Mouse (Mus musculus) kidney, postnatal 14 days (tissue): Measurements from ENCODE around the gene Ccdc107.

Experiments used
- DNase-seq: peaks from one replicate; pipeline ENCODE4 v3.0.0; 2022; ENCODE audit warnings: mixed read lengths

Gene Ccdc107

GRCm38 (mm10) chr4:43515764-43516708, 23.3 kb downstream of the Ccdc107 start:
- DNase-seq = no peak

GRCm38 (mm10) chr4:43519551-43519950, 26.9 kb downstream of the Ccdc107 start:
- no peak for DNase-seq

- DNase-seq = peak; percentile 93
Observed at GRCm38 (mm10) chr4:43519956-43520355, 27.3 kb downstream of the Ccdc107 start.

- no peak for DNase-seq
Observed at GRCm38 (mm10) chr4:43527880-43528279, 35.2 kb downstream of the Ccdc107 start.

GRCm38 (mm10) chr4:43528487-43528886, 35.8 kb downstream of the Ccdc107 start:
- no peak for DNase-seq

- DNase-seq = no peak
Observed at GRCm38 (mm10) chr4:43530081-43530501, 37.4 kb downstream of the Ccdc107 start.

GRCm38 (mm10) chr4:43530581-43530980, 37.9 kb downstream of the Ccdc107 start:
- DNase-seq = peak; percentile 78

- peak; percentile 61 for DNase-seq
Observed at GRCm38 (mm10) chr4:43533270-43533669, 40.6 kb downstream of the Ccdc107 start.

GRCm38 (mm10) chr4:43535628-43536027, 42.9 kb downstream of the Ccdc107 start:
- no peak for DNase-seq

- no peak for DNase-seq
Observed at GRCm38 (mm10) chr4:43536031-43536430, 43.3 kb downstream of the Ccdc107 start.

GRCm38 (mm10) chr4:43542044-43542443, 49.3 kb downstream of the Ccdc107 start:
- no peak for DNase-seq
